Mouse (Mus musculus) ES-Bruce4 (cell line): ENCODE data around the gene Gdf3.

Source experiments
- CTCF ChIP-seq: IDR thresholded peaks from one replicate; pipeline ENCODE4 v1.8.1; 2011; ENCODE audit warnings: low read depth, low read length
- POLR2A ChIP-seq: IDR thresholded peaks from one replicate; pipeline ENCODE4 v1.8.1; 2011; ENCODE audit warnings: low read length; ENCODE audit not compliant: insufficient read depth

GRCm38 (mm10) chr6:122598014-122598413 is 11.9 kb downstream of the Gdf3 start:
- TF ChIP-seq POLR2A (no peak), CTCF (no peak)
